Mouse (Mus musculus) midbrain, embryonic 11.5 days (tissue): ENCODE results near the gene Bspry. TPM values are rescaled to one million over a fixed set of nuclear protein-coding genes. Genes with fewer than 3 reads are reported as not detected.

Experiments used
- ATAC-seq: fragments of 200-750 bp; cut with Nextera tagmentation; 2 replicates; pipeline ENCODE4 v1.8.0; 2017; ENCODE audit warnings: moderate TSS enrichment, moderate library complexity; ENCODE audit not compliant: low FRiP score
- DNase-seq: peaks from one replicate; pipeline ENCODE4 v3.0.0; 2015; ENCODE audit warnings: low spot score; ENCODE audit errors: missing footprints
- H3K27ac ChIP-seq: fragments of 300-500 bp; sonication (generic); 2 replicates; pipeline ENCODE4 v1.5.1; 2014; ENCODE audit warnings: low read depth, low read length
- H3K27me3 ChIP-seq: fragments of 300-500 bp; sonication (generic); 2 replicates; pipeline ENCODE4 v1.6.1; 2014; ENCODE audit warnings: mild to moderate bottlenecking, low read length, moderate library complexity, mixed read lengths; ENCODE audit not compliant: control insufficient read depth, insufficient read depth
- H3K36me3 ChIP-seq: fragments of 300-500 bp; sonication (generic); 2 replicates; pipeline ENCODE4 v1.6.1; 2014; ENCODE audit warnings: mild to moderate bottlenecking, low read length, moderate library complexity, mixed read lengths; ENCODE audit not compliant: control insufficient read depth, insufficient read depth
- H3K4me1 ChIP-seq: fragments of 300-500 bp; sonication (generic); 2 replicates; pipeline ENCODE4 v1.6.1; 2014; ENCODE audit warnings: low read length; ENCODE audit not compliant: control insufficient read depth, insufficient read depth
- H3K4me2 ChIP-seq: fragments of 300-500 bp; sonication (generic); 2 replicates; pipeline ENCODE4 v1.6.1; 2014; ENCODE audit warnings: mild to moderate bottlenecking, moderate library complexity
- H3K4me3 ChIP-seq: fragments of 300-500 bp; sonication (generic); 2 replicates; pipeline ENCODE4 v1.5.1; 2014; ENCODE audit warnings: low read depth, low read length
- H3K9ac ChIP-seq: fragments of 300-500 bp; sonication (generic); 2 replicates; pipeline ENCODE4 v1.6.1; 2014; ENCODE audit warnings: low read length
- H3K9me3 ChIP-seq: fragments of 300-500 bp; sonication (generic); 2 replicates; pipeline ENCODE4 v1.6.1; 2016; ENCODE audit warnings: low read length; ENCODE audit not compliant: control insufficient read depth
- WGBS: fragments of 180-500 bp; shearing (Covaris S2); extraction: QIAGEN DNeasy Blood & Tissue Kit; methylation state at CpG from one replicate; pipeline ENCODE4 v1.1.7; 2014; 5-methylcytosine and 5-hydroxymethylcytosine counted together
- polyA plus RNA-seq: library from polyadenylated mRNA; unstranded; fragments of >200 nt; fragmentation: Nextera tagmentation; extraction: Ambion mirVana; gene quantifications from 2 replicates; pipeline ENCODE4 v1.2.1, GENCODE M21; 2014

The Bspry gene
- polyA plus RNA-seq, 1 experiment from 2014 or later, result 0.46 TPM

GRCm38 (mm10) chr4:62525489-62525811 is 45.6 kb downstream of the Bspry start:
- H3K9ac ChIP-seq, result peak overlapping the region; percentile 30; the same call in 1 of the 2 replicates
- H3K4me2 ChIP-seq, result peak overlapping the region; percentile 74
- no peak for ATAC-seq
- no peaks in the 10 kb centered on the region for H3K36me3 ChIP-seq
- H3K27me3 ChIP-seq, result no peaks in the 10 kb centered on the region
- H3K9me3 ChIP-seq, result no peaks in the 10 kb centered on the region
- WGBS, result 0% methylated on average over 10 of the region's 10 CpGs
- no peak overlapping the region for H3K27ac ChIP-seq
- no peak for DNase-seq
- peaks cover 11% of the 10 kb centered on the region for H3K4me1 ChIP-seq
- peak overlapping the region; percentile 70 for H3K4me3 ChIP-seq

GRCm38 (mm10) chr4:62526256-62526655 is 46.4 kb downstream of the Bspry start:
- ATAC-seq, result no peak
- Histone ChIP-seq H3K9me3 (no peaks in the 10 kb centered on the region), H3K27ac (no peak overlapping the region), H3K4me1 (peaks cover 8% of the 10 kb centered on the region), H3K4me2 (no peak overlapping the region), H3K36me3 (no peaks in the 10 kb centered on the region), H3K9ac (no peak overlapping the region), H3K4me3 (no peak overlapping the region), H3K27me3 (no peaks in the 10 kb centered on the region)
- DNase-seq, result no peak
- WGBS, result 63% methylated on average over 2 of the region's 2 CpGs

GRCm38 (mm10) chr4:62527655-62528054 is 47.8 kb downstream of the Bspry start:
- Histone ChIP-seq H3K4me2 (no peak overlapping the region), H3K4me3 (no peak overlapping the region), H3K27ac (no peak overlapping the region), H3K4me1 (peaks cover 8% of the 10 kb centered on the region), H3K9me3 (no peaks in the 10 kb centered on the region), H3K27me3 (no peaks in the 10 kb centered on the region), H3K36me3 (no peaks in the 10 kb centered on the region), H3K9ac (no peak overlapping the region)
- 88% methylated on average over 4 of the region's 4 CpGs for WGBS
- DNase-seq (no peak), ATAC-seq (no peak)

GRCm38 (mm10) chr4:62533729-62534128 is 53.9 kb downstream of the Bspry start:
- Histone ChIP-seq H3K9ac (no peak overlapping the region), H3K9me3 (no peaks in the 10 kb centered on the region), H3K4me2 (no peak overlapping the region), H3K36me3 (no peaks in the 10 kb centered on the region), H3K4me3 (no peak overlapping the region), H3K27ac (no peak overlapping the region), H3K27me3 (no peaks in the 10 kb centered on the region), H3K4me1 (no peaks in the 10 kb centered on the region)
- 85% methylated on average over 6 of the region's 6 CpGs for WGBS
- no peak for ATAC-seq
- no peak for DNase-seq

- ATAC-seq, result no peak
- Histone ChIP-seq H3K9ac (no peak overlapping the region), H3K9me3 (no peaks in the 10 kb centered on the region), H3K27ac (no peak overlapping the region), H3K27me3 (no peaks in the 10 kb centered on the region), H3K4me2 (no peak overlapping the region), H3K36me3 (no peaks in the 10 kb centered on the region), H3K4me3 (no peak overlapping the region), H3K4me1 (no peaks in the 10 kb centered on the region)
- DNase-seq, result no peak
- WGBS, result 79% methylated on average over 3 of the region's 3 CpGs
These were observed 61.9 kb downstream of the Bspry start for GRCm38 (mm10) chr4:62541802-62542201.

GRCm38 (mm10) chr4:62543782-62544181 is 63.9 kb downstream of the Bspry start:
- H3K9ac ChIP-seq, result no peak overlapping the region
- 89% methylated on average over 6 of the region's 6 CpGs for WGBS
- H3K9me3 ChIP-seq, result no peaks in the 10 kb centered on the region
- DNase-seq, result no peak
- H3K4me3 ChIP-seq, result no peak overlapping the region
- H3K27me3 ChIP-seq, result no peaks in the 10 kb centered on the region
- no peak overlapping the region for H3K27ac ChIP-seq
- H3K4me2 ChIP-seq, result no peak overlapping the region
- H3K4me1 ChIP-seq, result no peaks in the 10 kb centered on the region
- no peaks in the 10 kb centered on the region for H3K36me3 ChIP-seq
- ATAC-seq, result no peak

- Histone ChIP-seq H3K9ac (no peak overlapping the region), H3K36me3 (no peaks in the 10 kb centered on the region), H3K4me1 (no peaks in the 10 kb centered on the region), H3K9me3 (no peaks in the 10 kb centered on the region), H3K27me3 (no peaks in the 10 kb centered on the region), H3K4me2 (no peak overlapping the region), H3K4me3 (no peak overlapping the region), H3K27ac (no peak overlapping the region)
- ATAC-seq, result no peak
- DNase-seq, result no peak
These were observed 64.9 kb downstream of the Bspry start for GRCm38 (mm10) chr4:62544801-62545200.

Other genes with a start within 250 kb of the Bspry start
- gene Zfp37, start 249.0 kb upstream of the Bspry start, polyA plus RNA-seq, result 29.3 and 35.7 TPM in 2 replicates
- 9.1 and 10.2 TPM in 2 replicates for gene Slc31a2, start 217.5 kb upstream of the Bspry start, polyA plus RNA-seq
- 17.9 and 19.6 TPM in 2 replicates for gene Fkbp15, start 119.5 kb upstream of the Bspry start, polyA plus RNA-seq
- gene Slc31a1, start 119.3 kb upstream of the Bspry start, polyA plus RNA-seq, result 50.2 and 52.4 TPM in 2 replicates
- gene Cdc26, start 71.4 kb upstream of the Bspry start, polyA plus RNA-seq, result 176 and 178 TPM in 2 replicates
- 28.0 and 29.9 TPM in 2 replicates for gene Prpf4, start 71.3 kb upstream of the Bspry start, polyA plus RNA-seq
- gene Rnf183, start 44.8 kb upstream of the Bspry start, polyA plus RNA-seq, result not detected in 2 replicates
- 6.3 and 7.9 TPM in 2 replicates for gene Wdr31, start 9.2 kb upstream of the Bspry start, polyA plus RNA-seq
- gene Hdhd3, start 23.4 kb downstream of the Bspry start, polyA plus RNA-seq, result 10.8 and 12.1 TPM in 2 replicates
- gene Alad, start 39.9 kb downstream of the Bspry start, polyA plus RNA-seq, result 86.8 and 90.8 TPM in 2 replicates
- gene Pole3, start 45.0 kb downstream of the Bspry start, polyA plus RNA-seq, result 137 TPM in 2 replicates
- 1.1 and 1.8 TPM in 2 replicates for gene 4933430I17Rik, start 45.3 kb downstream of the Bspry start, polyA plus RNA-seq
- gene Rgs3, start 79.8 kb downstream of the Bspry start, polyA plus RNA-seq, result 22.3 and 23.9 TPM in 2 replicates